Mouse (Mus musculus): ENCODE data around the gene Tmem123.

The Tmem123 gene

GRCm38 (mm10) chr9:7763614-7764300 is at the start of gene Tmem123:
Tmem123 (plus strand) TSS chr9:7764041.
- peak; percentile 100 for DNase-seq

GRCm38 (mm10) chr9:7714062-7714907 is 49.6 kb upstream of the Tmem123 start:
- peak; percentile 75 to 81 for DNase-seq

DNA sequence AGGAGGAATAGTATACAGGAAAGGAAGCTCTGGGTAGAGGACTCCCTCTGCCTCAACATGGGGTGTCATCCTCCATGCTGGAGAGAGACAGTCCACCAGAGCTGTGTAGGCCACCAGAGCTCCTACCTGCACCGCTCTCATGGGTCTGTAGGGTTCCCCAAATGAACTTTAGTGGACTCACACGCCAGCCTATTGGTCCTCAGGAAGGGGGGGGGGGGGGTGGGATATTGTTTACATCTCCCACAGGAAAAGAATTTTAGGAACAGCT is 49.0 kb upstream of the Tmem123 start:
- no peak for DNase-seq

DNA sequence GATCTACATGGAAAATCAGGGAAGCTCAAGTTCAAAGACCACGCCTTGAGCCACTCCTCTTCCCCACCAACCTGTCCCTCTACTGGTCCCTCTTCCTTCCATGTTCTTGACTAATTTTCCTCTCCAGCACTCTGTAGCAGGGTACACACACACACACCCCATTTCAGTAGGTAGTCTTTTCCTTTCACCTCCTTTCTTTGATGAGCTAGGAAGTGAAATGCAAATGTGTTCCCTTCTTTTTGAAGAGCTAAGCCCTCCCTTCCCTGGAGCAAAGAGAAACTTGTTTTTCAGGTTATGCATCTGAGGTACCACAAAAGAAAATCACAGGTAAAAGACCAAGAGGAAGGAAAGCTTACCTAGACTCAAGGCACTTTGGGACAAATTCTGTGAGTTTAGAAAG is 42.3 kb upstream of the Tmem123 start:
- DNase-seq = no peak

DNA sequence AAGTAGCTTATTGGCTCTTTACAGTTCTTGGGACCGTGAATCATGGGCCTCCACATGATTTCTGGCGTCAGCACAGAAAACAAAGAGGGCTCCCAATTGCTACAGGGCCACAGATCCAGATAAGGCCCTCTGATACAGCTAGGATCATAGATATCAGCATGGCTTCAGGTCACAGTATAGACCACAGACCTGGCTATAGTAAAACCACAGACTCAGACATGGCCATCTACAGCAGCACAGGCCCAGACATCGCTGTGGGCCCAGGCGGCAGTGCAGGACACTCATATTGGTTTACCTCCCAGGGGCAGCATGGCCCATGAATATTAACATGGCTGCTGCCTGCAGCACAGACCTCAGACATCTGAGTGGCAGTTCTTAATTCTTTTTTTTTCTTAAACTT is 34.8 kb upstream of the Tmem123 start:
- no peak for DNase-seq

DNA sequence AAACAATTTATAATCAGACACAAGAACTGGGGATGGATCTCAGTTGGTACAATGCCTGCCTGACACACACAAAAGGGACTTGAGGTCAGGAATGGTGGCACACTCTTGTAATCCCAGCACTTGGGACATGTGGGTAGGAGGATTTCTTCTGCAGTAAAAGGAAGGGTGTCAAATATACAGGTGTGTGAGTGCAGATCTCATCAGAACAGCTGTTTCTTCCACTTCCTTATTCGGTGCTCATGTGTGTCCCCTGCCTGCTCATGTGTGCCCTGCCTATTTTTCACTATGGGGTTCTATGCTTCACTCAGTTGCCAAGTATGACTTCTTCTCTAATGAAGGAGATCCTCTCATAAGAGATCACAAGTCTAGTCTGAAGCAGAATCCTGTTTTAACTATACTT is 21.1 kb upstream of the Tmem123 start:
- DNase-seq = peak; percentile 61 to 69

- no peak for DNase-seq
Observed at GRCm38 (mm10) chr9:7744156-7744555, 19.7 kb upstream of the Tmem123 start.

GRCm38 (mm10) chr9:7748881-7749280 is 15.0 kb upstream of the Tmem123 start:
- DNase-seq = no peak

DNA sequence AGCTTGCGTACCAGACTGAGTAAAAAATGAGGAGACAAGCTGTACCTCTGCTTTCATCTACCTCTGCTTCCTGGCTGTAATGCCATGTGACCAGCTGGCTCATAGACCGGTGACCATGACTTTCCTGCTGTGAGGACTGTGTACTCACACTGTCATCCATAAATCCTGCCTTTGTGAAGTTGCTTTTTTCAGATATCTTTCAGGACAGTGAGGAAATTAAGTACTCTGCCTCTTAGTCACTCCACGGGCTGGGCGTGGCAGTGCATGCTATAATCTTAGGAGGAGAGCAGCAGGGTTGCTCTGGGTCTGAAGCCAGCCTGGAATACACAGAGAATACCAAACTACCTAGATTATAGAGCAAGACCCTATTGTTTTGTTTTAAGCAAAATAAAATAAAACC is 14.3 kb upstream of the Tmem123 start:
- no peak for DNase-seq

- no peak for DNase-seq
Observed at GRCm38 (mm10) chr9:7755889-7756423, 7.9 kb upstream of the Tmem123 start.

- DNase-seq = no peak
Observed at GRCm38 (mm10) chr9:7761906-7762455, 1.9 kb upstream of the Tmem123 start.

- DNase-seq = no peak
Observed at GRCm38 (mm10) chr9:7762741-7763140, 1.1 kb upstream of the Tmem123 start.

DNA sequence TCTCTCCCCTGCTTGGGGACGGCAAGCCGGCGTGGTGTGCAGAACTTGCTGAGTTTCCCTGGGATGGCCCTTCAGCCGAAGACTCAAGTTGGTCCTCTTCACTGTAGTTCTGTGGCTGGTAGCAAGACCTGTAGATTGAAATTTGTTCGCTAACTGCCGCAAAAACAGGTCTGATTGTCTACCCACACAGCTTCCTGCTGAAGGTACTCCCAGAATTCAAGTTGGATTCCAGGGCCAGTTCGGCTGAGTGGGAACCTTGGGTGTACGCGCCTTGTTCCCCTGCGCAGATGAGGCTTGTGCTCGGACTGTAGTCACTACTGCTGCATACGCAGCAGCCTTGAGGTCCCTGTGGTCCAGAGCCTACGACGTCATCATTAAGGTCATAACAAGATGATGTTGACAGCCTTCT is 626 bp downstream of the Tmem123 start:
- DNase-seq = peak; percentile 79 to 80

- no peak for DNase-seq
Observed at GRCm38 (mm10) chr9:7765236-7765635, 1.4 kb downstream of the Tmem123 start.

GRCm38 (mm10) chr9:7766582-7766981 is 2.7 kb downstream of the Tmem123 start:
- DNase-seq = no peak

GRCm38 (mm10) chr9:7767526-7767925 is 3.7 kb downstream of the Tmem123 start:
- peak; percentile 27 to 32 for DNase-seq

DNA sequence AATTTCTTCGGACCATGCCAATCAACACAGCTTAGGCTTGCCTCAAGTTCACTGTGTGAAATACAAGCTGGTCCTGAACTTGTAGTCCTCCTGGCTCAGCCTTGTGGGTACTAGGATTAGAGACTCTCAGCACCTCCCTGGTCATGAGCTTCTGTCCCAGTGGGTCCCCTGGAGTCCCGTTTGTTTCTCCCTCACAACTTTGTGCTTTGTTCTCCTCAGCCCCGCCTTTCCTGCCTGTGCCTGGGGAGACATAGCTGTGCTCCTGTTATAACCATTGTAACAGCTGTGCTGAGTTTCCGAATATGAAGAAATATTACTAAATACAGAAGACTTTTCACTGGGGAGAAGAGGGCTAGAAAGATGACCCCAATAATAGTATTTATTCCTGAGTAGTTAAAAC is 5.2 kb downstream of the Tmem123 start:
- no peak for DNase-seq

DNA sequence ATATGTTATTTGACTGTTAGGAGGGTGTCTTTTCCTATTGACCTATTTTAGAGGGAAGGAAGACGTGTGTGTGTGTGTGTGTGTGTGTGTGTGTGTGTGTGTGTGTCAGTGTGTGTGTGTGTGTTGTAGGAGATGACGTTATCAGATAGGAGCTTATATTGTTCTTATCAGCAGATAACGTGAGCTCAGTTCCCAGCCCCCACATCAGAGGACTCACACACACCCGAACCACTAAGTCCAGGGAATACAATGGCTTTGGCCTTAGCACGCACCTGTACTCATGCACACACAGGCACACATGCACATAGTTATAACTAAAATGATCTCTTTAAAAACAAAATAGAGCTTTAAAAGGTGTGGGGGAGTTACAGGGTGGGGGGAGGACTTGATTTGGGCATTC is 5.7 kb downstream of the Tmem123 start:
- DNase-seq = no peak

DNA sequence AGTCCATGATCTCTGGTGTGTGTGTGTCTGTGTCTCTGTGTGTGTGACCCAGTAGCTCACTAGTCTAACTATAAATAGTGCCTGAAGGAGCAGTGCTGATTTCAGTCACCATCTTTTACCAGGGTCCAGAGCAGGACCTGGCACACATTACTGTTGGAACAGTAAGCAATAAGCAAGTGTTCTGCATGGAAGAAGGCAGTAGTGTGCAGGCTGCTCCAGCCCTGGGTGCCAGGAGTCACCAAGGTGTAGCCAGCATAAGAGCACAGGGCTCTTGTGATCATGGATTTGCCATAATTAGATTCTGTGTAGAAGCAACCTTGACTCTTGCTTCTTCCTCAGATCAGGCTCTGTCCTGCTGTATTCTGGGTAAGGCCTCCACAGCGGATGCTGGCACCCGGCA is 8.5 kb downstream of the Tmem123 start:
- no peak for DNase-seq

DNA sequence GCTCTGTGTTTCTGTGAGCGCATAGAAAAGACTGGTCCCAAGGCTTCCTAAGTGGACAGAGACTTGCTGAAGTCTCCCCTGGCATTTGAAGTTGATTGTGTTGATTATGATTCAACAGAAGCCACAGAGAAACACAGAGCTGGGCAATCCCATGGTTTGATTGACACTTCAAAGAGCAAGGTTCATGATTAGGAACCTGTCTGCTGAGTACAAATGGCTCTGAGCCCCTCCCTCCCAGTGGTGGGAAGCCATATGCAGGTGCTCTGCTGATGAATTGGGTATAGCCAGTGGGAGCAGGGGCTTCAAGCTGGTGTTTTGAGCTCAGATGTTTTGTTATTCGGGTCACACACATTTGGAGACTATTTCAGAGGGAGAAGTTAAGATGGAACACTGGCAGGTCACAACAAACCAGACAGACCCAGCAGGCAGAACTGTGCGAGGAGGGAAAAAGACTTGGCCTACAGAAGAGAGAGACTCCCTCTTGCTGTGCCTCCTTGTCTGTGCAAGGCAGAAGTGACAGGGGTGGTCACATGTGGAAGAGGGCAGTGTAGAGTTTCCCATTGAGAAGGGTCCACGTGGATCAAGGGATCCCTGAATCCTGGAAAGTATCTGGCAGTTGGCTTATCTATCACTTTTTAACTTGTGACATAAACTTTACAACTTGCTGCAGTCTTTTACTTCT is 9.1 kb downstream of the Tmem123 start:
- no peak for DNase-seq

GRCm38 (mm10) chr9:7773686-7774085 is 9.8 kb downstream of the Tmem123 start:
- no peak for DNase-seq

GRCm38 (mm10) chr9:7774538-7774937 is 10.7 kb downstream of the Tmem123 start:
- DNase-seq = no peak

DNA sequence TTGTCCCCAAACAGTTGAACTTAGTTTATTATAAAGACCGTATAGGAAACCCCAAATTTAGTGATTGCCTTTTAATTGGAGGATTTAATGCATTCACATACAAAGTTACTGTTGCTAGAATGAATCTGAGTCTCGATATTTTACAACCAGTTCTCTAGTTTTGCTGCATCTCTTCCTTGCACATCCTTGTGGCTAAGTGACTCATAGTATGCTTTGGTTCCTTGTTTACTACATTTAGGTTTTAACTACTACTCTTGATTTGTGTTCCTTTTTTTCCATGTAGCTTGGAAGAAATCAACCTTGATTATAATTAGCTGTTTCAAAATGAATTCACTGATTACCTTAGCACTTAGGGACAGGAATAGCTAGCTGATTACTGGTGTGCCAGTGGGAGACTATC is 11.2 kb downstream of the Tmem123 start:
- no peak for DNase-seq

Measured in B cell, adult 2 months (primary cell).